Mouse (Mus musculus) hindbrain, embryonic 14.5 days (tissue): ENCODE results near the gene Tmem35b. TPM values are rescaled to one million over a fixed set of nuclear protein-coding genes. Genes with fewer than 3 reads are reported as not detected.

Source experiments
- ATAC-seq: fragments of 200-750 bp; cut with Nextera tagmentation; 2 replicates; pipeline ENCODE4 v1.8.0; 2017; ENCODE audit warnings: moderate number of reproducible peaks, mild to moderate bottlenecking, moderate TSS enrichment, moderate library complexity; ENCODE audit not compliant: low FRiP score
- DNase-seq: peaks from one replicate; pipeline ENCODE4 v3.0.0-alpha.2; 2015; ENCODE audit warnings: low spot score
- H3K27ac ChIP-seq: fragments of 300-500 bp; sonication (generic); 2 replicates; pipeline ENCODE4 v1.5.1; 2014; ENCODE audit warnings: mild to moderate bottlenecking, moderate library complexity
- H3K27me3 ChIP-seq: fragments of 300-500 bp; sonication (generic); 2 replicates; pipeline ENCODE4 v1.6.1; 2014; ENCODE audit warnings: mild to moderate bottlenecking, low read length, mixed read lengths; ENCODE audit not compliant: control insufficient read depth, insufficient read depth
- H3K36me3 ChIP-seq: fragments of 300-500 bp; sonication (generic); replicated peaks from 2 replicates; pipeline ENCODE4 v1.6.1; 2014; ENCODE audit not compliant: control insufficient read depth, insufficient read depth
- H3K4me1 ChIP-seq: fragments of 300-500 bp; sonication (generic); replicated peaks from 2 replicates; pipeline ENCODE4 v1.6.1; 2014; ENCODE audit warnings: antibody characterized with exemption, low read length, mixed read lengths; ENCODE audit not compliant: control insufficient read depth, insufficient read depth
- H3K4me2 ChIP-seq: fragments of 300-500 bp; sonication (generic); replicated peaks from 2 replicates; pipeline ENCODE4 v1.6.1; 2014; ENCODE audit warnings: mild to moderate bottlenecking, moderate library complexity
- H3K4me3 ChIP-seq: fragments of 300-500 bp; sonication (generic); replicated peaks from 2 replicates; pipeline ENCODE4 v1.5.1; 2014; ENCODE audit warnings: mild to moderate bottlenecking, low read length
- H3K9ac ChIP-seq: fragments of 300-500 bp; sonication (generic); 2 replicates; pipeline ENCODE4 v1.6.1; 2014
- H3K9me3 ChIP-seq: fragments of 300-500 bp; sonication (generic); 2 replicates; pipeline ENCODE4 v1.6.1; 2016; ENCODE audit warnings: low read length; ENCODE audit not compliant: control insufficient read depth
- WGBS: fragments of 180-500 bp; shearing (Covaris S2); extraction: QIAGEN DNeasy Blood & Tissue Kit; methylation state at CpG from one replicate; pipeline ENCODE4 v1.1.7; 2014; 5-methylcytosine and 5-hydroxymethylcytosine counted together
- polyA plus RNA-seq: library from polyadenylated mRNA; unstranded; fragments of >200 nt; fragmentation: Nextera tagmentation; extraction: Ambion mirVana; gene quantifications from 2 replicates; pipeline ENCODE4 v1.2.1, GENCODE M21; 2014

The Tmem35b gene
- polyA plus RNA-seq, 1 experiment from 2014 or later, result 18.1 TPM

GRCm38 (mm10) chr4:127172119-127172518 is 48.6 kb downstream of the Tmem35b start:
- no peaks in the 10 kb centered on the region for H3K27me3 ChIP-seq
- peaks cover 29% of the 10 kb centered on the region for H3K4me1 ChIP-seq
- DNase-seq (no peak), ATAC-seq (no peak)
- H3K4me2 ChIP-seq, result 0 out of 2 replicates have a peak overlapping the region, but pooled peaks have one; percentile 25
- no peaks in the 10 kb centered on the region for H3K9me3 ChIP-seq
- H3K27ac ChIP-seq, result no peak overlapping the region
- no peak overlapping the region; the same call in 1 of the 2 replicates for H3K9ac ChIP-seq
- WGBS, result 15% methylated on average over 7 of the region's 7 CpGs
- H3K4me3 ChIP-seq, result no peak overlapping the region
- H3K36me3 ChIP-seq, result no peaks in the 10 kb centered on the region

DNA sequence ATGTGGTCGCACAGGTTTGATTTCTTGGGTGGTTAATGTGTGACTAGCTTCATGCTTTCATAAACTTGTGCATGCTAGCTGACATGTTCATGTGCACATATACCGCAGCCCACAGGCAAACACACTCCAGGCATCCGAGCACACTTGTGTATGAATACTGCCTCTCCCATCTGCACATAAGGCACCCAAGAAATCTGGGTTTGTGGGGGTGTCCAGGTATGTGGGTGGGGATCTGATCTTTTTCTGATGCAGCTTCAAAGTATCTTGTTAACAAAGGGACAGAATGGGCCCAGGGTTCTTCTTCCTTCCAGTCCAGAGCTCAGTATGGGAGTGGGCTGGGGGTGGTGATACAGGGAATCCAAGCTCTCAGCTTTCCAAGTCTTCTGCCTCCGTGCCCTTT is 49.1 kb downstream of the Tmem35b start:
- Histone ChIP-seq H3K9me3 (no peaks in the 10 kb centered on the region), H3K27ac (no peak overlapping the region), H3K9ac (peak overlapping the region; percentile 34), H3K27me3 (no peaks in the 10 kb centered on the region), H3K36me3 (no peaks in the 10 kb centered on the region), H3K4me1 (peaks cover 29% of the 10 kb centered on the region), H3K4me3 (no peak overlapping the region), H3K4me2 (0 out of 2 replicates have a peak overlapping the region, but pooled peaks have one; percentile 25)
- DNase-seq (no peak), ATAC-seq (no peak)
- 69% methylated on average over 4 of the region's 4 CpGs for WGBS

- WGBS, result 6% methylated on average over 8 of the region's 8 CpGs
- Histone ChIP-seq H3K36me3 (no peaks in the 10 kb centered on the region), H3K9ac (peak overlapping the region; percentile 34; the same call in 1 of the 2 replicates), H3K4me2 (peak overlapping the region; percentile 25; the same call in 1 of the 2 replicates), H3K4me1 (peaks cover 29% of the 10 kb centered on the region), H3K9me3 (no peaks in the 10 kb centered on the region), H3K27ac (no peak overlapping the region), H3K4me3 (no peak overlapping the region), H3K27me3 (no peaks in the 10 kb centered on the region)
- ATAC-seq, result no peak
- DNase-seq, result peak; percentile 66
Observed at GRCm38 (mm10) chr4:127173461-127173860, 50.0 kb downstream of the Tmem35b start.

DNA sequence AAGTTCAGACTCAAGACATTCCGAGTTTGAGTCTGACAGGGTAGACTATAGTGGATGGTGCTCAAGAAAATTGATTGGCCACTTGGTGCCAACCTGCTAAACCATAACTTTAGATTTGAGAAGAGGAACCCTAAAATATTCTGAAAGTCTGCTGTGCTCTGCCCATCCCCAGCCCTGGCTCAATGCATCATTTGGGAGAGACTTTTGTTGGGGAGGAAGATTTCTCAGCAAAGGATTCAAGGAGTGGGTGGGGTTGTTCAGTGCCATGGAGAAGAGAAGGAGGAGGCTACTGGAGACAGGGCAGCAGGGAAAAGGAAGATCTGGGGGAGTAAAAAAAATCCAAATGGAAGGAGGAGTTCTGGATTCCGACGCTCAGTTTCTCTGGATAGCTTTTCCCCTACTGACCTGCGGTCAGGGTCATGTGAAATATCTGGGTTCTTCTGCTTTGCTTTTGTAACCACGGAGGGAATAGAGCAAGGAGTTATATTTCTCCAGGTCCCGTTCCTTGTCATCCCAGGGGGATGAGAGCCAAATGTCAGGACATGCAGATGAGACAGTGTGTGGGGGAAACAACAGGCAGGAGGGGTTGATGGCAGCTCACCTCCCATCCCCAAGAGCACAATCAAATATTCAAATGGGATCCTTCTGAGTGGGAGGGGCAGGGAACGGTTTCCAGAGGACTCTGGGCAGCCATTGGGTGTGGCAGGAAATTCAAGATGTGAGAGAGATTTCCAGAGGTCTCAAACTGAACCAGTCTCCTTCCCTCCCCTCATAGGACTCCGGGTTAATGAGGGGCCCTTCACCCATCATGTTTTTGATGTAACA is 50.8 kb downstream of the Tmem35b start:
- 50% methylated on average over 8 of the region's 8 CpGs for WGBS
- peaks cover 36% of the 10 kb centered on the region for H3K4me1 ChIP-seq
- DNase-seq, result no peak
- H3K9ac ChIP-seq, result no peak overlapping the region
- no peak for ATAC-seq
- H3K4me3 ChIP-seq, result no peak overlapping the region
- no peaks in the 10 kb centered on the region for H3K27me3 ChIP-seq
- no peak overlapping the region for H3K4me2 ChIP-seq
- no peak overlapping the region for H3K27ac ChIP-seq
- no peaks in the 10 kb centered on the region for H3K36me3 ChIP-seq
- no peaks in the 10 kb centered on the region for H3K9me3 ChIP-seq

GRCm38 (mm10) chr4:127174900-127175278 is 51.4 kb downstream of the Tmem35b start:
- H3K27me3 ChIP-seq, result no peaks in the 10 kb centered on the region
- H3K27ac ChIP-seq, result no peak overlapping the region
- H3K9me3 ChIP-seq, result no peaks in the 10 kb centered on the region
- no peak overlapping the region for H3K4me3 ChIP-seq
- DNase-seq, result no peak
- H3K4me2 ChIP-seq, result no peak overlapping the region
- H3K36me3 ChIP-seq, result no peaks in the 10 kb centered on the region
- no peak overlapping the region for H3K9ac ChIP-seq
- H3K4me1 ChIP-seq, result peaks cover 40% of the 10 kb centered on the region
- ATAC-seq, result no peak
- 71% methylated on average over 4 of the region's 4 CpGs for WGBS

- H3K9ac ChIP-seq, result no peak overlapping the region
- no peak for ATAC-seq
- H3K4me2 ChIP-seq, result no peak overlapping the region
- no peak for DNase-seq
- H3K36me3 ChIP-seq, result no peaks in the 10 kb centered on the region
- WGBS, result 84% methylated on average over 11 of the region's 11 CpGs
- H3K9me3 ChIP-seq, result no peaks in the 10 kb centered on the region
- peaks cover 29% of the 10 kb centered on the region for H3K4me1 ChIP-seq
- no peak overlapping the region for H3K4me3 ChIP-seq
- H3K27me3 ChIP-seq, result no peaks in the 10 kb centered on the region
- no peak overlapping the region; the same call in 1 of the 2 replicates for H3K27ac ChIP-seq
Observed at GRCm38 (mm10) chr4:127177961-127178360, 54.5 kb downstream of the Tmem35b start.

GRCm38 (mm10) chr4:127178671-127179070 is 55.2 kb downstream of the Tmem35b start:
- no peaks in the 10 kb centered on the region for H3K9me3 ChIP-seq
- ATAC-seq, result no peak
- no peak for DNase-seq
- no peaks in the 10 kb centered on the region for H3K36me3 ChIP-seq
- WGBS, result 42% methylated on average over 9 of the region's 9 CpGs
- H3K9ac ChIP-seq, result no peak overlapping the region
- H3K4me3 ChIP-seq, result no peak overlapping the region
- H3K27me3 ChIP-seq, result no peaks in the 10 kb centered on the region
- H3K4me2 ChIP-seq, result peak overlapping the region; percentile 39; the same call in 1 of the 2 replicates
- peaks cover 22% of the 10 kb centered on the region for H3K4me1 ChIP-seq
- 0 out of 2 replicates have a peak overlapping the region, but pooled peaks have one; percentile 32 for H3K27ac ChIP-seq

Other genes starting within 250 kb of the Tmem35b start
- 27.5 and 31.3 TPM in 2 replicates for gene Zmym4, start 155.6 kb upstream of the Tmem35b start, polyA plus RNA-seq
- 92.5 and 102 TPM in 2 replicates for gene Sfpq, start 102.4 kb upstream of the Tmem35b start, polyA plus RNA-seq
- 31.6 and 31.9 TPM in 2 replicates for gene Zmym1, start 62.5 kb upstream of the Tmem35b start, polyA plus RNA-seq
- 33.8 and 34.0 TPM in 2 replicates for gene Zmym6, start 46.3 kb upstream of the Tmem35b start, polyA plus RNA-seq
- gene Dlgap3, start 45.5 kb downstream of the Tmem35b start, polyA plus RNA-seq, result 30.8 and 35.1 TPM in 2 replicates
- gene Smim12, start 120.1 kb downstream of the Tmem35b start, polyA plus RNA-seq, result 53.8 and 60.9 TPM in 2 replicates
- 25.4 and 27.0 TPM in 2 replicates for gene Gja4, start 190.3 kb downstream of the Tmem35b start, polyA plus RNA-seq
- 0.17 TPM in 1 of 2 replicates, not detected in the other for gene Gjb3, start 207.2 kb downstream of the Tmem35b start, polyA plus RNA-seq
- 0.17 TPM in 1 of 2 replicates, not detected in the other for gene Gjb4, start 230.4 kb downstream of the Tmem35b start, polyA plus RNA-seq
- 0.12 and 0.21 TPM in 2 replicates for gene Gjb5, start 234.5 kb downstream of the Tmem35b start, polyA plus RNA-seq